Mouse (Mus musculus): ENCODE measurements around the gene Hist2h2ab. TPM values are rescaled to one million over a fixed set of nuclear protein-coding genes. Genes with fewer than 3 reads are reported as not detected.
"Not testable (repeated sequence)": the region's sequence is repeated elsewhere in the genome, so short reads cannot be mapped to it uniquely, and the experiment has no call there.

Hist2h2ab gene
- 6.0 and 6.9 TPM in 2 replicates for total RNA-seq (2015)
- 70.6 and 78.2 TPM in 2 replicates for total RNA-seq (2017)

GRCm38 (mm10) chr3:96219661-96220130 is at the start of gene Hist2h2ab, which contains the start of gene Bola1:
Hist2h2ab (plus strand) TSS chr3:96219865.
Bola1 (minus strand) TSS chr3:96219709.
- peak; percentile 59 for ATAC-seq (ENCODE audit: poor library complexity, severe bottlenecking)

GRCm38 (mm10) chr3:96170276-96170675 is 49.4 kb upstream of the Hist2h2ab start:
- no peak for ATAC-seq (ENCODE audit: poor library complexity, severe bottlenecking)

DNA sequence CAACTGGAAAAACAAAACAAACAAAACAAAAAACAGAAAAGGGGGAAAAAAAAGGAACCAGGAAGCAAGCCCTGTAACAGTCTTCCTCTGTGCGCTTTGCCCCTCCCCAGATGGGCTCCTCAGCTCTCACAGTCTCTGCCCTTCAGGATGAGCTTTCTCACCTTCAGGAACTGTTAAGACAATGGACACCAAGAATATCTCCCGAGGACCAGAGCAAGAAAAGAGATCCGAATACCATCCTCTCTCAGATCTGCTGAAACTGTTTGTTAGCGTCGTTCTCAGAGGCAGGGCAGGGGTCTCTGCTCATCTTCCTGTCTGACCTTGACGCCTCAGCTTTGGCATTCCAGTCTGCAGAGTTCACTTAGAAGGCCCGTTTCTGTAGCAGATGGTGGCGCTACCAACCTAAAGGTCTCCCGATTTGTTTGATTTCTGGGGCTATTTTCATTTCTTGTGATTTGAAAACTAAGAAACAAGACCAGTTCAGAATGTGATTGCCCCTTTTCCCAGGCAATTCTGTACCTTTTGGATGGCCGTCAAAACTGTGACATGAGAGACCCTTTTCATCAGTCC is 48.6 kb upstream of the Hist2h2ab start:
- no peak for ATAC-seq (ENCODE audit: poor library complexity, severe bottlenecking)

DNA sequence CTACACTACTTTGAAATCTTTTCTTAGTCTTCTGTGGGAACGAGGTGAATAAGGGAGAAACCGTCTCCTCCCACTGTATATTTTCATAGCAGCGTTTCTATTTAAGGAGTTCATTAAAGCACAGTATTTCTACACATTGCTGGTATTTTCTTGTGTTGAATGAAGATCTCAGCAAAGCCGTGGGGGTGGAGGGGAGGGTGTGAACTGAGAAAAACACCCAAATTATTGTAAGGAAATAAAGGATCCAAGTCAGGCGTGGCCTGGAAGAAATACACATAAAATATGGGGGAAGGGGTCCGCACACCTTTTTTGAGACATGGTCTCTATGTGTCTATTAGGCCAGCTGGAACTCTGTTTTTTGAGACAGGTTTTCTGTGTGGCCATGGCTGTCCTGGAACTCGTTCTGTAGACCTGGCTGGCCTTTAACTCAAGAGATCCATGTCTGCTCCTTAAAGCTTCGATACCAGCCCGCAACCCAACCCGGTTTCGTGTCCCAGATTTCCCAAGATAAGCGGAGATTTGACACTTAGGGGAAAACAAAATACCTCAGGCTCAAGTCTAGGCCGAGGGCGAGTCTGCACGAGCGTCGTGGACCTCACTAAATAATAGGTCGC is 48.0 kb upstream of the Hist2h2ab start:
- peak; percentile 4 for ATAC-seq (ENCODE audit: poor library complexity, severe bottlenecking)

DNA sequence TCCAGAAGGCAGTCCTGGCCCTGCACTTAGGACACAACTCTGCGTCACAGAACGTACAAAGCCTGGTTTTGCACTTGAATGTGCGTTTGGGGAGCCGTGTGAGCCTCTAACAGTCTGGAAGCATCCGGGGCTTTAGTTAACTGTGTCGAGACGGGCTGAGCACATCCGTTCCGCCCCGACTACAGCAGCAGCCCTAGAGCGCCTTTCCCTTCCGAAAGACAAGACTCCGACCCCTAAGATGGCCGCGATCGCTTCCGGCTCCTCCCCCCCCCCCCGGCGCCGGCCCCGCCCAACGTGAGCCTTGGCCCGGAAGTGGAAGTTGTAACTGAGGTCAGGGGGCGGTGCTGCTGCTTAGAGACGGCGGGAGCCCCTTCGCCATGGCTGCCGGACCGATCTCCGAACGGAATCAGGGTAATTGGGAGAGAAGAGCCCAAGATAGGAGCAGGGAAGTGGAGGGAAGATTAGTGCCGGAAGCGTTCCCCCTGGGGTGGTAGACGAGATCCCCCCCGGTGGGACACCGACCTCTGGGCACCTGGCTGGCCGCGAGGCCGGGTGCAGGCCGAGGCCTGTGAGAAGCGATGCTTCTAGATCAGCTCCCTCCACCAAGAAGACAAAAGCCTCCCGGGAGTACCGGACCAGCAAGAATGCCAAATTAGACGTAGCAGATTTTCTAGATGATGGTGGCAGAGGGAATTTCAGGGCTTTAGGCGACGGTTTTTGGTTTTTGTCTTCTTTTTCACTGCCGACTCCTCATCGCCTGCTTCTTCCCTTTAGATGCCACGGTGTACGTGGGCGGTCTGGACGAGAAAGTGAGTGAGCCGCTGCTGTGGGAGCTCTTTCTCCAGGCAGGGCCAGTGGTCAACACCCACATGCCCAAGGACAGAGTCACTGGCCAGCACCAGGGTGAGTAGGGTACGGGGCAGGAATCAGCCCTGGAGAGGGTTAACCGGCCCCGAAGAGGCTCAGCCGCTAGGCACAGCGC is 47.2 kb upstream of the Hist2h2ab start, which contains the start of gene Sf3b4:
Sf3b4 (plus strand) TSS at position 136 of the 982 bp plus-strand sequence.
- peak; percentile 96 for ATAC-seq (ENCODE audit: poor library complexity, severe bottlenecking)

- no peak for ATAC-seq (ENCODE audit: poor library complexity, severe bottlenecking)
Measured at GRCm38 (mm10) chr3:96173185-96173584, 46.5 kb upstream of the Hist2h2ab start.

DNA sequence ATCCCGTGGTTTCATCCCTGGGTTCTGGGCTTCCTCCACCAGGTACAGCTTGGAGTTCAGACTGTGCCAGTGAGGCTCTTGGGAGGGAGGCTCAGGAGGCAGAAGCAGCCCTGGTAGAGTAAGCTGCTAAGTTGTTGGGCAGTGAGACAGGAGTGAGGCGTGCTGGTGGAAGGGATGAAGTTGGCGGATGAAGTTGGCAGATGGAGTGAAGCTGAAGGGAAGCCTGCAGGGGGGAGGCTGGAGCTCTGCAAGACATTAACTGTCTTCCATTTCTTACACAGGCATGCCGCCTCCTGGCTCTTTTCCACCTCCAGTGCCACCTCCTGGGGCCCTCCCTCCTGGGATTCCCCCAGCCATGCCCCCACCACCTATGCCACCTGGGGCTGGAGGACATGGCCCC is 45.6 kb upstream of the Hist2h2ab start:
- not testable (repeated sequence) for ATAC-seq (ENCODE audit: poor library complexity, severe bottlenecking)

- ATAC-seq (ENCODE audit: poor library complexity, severe bottlenecking) = no peak
Measured at GRCm38 (mm10) chr3:96175251-96175650, 44.4 kb upstream of the Hist2h2ab start.

DNA sequence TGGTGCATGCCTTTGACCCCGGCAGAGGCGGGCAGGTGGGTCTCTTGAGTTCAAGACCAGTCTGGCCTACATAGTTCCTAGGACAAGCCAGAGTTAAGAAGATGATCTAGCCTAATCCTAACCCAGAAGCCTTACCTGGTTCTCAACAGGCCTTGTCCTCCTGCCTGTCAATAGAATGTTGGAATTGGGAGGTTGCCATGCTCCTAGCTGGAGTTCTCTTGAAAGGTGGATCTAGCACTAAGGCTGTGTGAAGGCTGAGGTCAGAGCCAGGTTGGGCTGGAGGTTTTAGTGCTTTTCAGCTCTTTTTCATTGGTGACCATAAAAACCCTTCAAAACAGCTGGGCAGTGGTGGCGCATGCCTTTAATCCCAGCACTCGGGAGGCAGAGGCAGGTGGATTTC is 41.2 kb upstream of the Hist2h2ab start:
- no peak for ATAC-seq (ENCODE audit: poor library complexity, severe bottlenecking)

DNA sequence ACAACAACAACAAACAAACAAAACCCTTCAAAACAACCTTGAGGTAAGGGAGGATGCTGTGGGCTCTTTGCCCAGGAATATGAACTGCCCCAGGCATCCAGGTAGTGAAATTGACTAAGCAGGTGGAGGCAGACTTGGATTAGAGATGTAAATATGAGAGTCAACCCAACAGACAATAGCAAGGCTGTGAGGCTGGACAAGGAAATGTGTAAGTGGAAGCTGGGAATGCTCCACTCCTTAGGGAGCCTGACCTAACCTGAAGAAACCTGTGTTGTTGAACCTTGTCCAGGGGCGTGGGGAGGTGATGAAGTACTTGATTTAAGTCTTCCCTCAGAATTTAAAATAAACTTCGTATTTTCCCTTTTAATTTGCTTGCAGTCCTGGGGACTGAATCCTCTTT is 40.8 kb upstream of the Hist2h2ab start:
- no peak for ATAC-seq (ENCODE audit: poor library complexity, severe bottlenecking)

GRCm38 (mm10) chr3:96179531-96179930 is 40.1 kb upstream of the Hist2h2ab start:
- ATAC-seq (ENCODE audit: poor library complexity, severe bottlenecking) = no peak

GRCm38 (mm10) chr3:96180727-96181477 is 38.8 kb upstream of the Hist2h2ab start, which contains the start of gene Sv2a:
Sv2a (plus strand) TSS chr3:96181151.
- ATAC-seq (ENCODE audit: poor library complexity, severe bottlenecking) = peak; percentile 69

DNA sequence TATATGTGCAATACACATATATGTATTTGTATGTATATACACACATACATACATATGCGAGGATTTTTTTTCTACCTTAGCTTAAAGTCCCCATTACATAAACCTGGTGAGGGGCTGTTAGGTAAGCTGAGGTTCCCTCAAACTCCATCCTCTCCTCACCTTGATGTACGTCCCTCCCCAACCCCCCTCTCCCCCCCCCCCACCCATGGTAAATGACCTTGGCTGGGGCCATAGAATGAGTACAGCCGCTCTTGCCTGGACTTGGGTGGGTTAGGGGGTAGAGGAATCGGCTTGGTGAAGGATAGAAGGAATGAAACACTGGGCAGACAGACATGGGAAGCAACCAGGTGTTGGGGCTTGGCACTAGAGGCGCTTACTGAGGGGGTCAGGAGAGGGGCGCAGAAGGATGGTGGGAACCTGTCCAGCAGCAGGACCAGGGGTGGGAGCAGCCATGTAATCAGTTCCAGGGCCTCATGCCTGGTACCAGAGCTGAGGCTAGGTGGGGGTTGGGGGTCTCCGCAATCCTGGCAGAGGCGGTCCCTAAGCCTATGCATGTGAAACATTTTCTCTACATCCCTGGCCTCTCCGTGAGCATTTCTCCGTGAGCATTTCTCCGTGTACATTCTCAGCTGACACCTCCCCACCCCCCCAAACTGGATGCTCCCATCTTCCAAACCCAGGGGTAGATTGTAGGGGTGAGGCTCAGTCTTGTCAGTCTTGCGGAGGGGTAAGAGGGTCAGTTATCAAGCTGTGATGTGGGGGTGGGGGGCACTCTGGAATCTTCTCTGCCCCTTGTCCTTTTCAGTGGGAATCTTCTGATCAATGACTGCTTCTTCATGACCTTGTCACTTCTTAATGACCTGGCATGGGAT is 37.9 kb upstream of the Hist2h2ab start:
- ATAC-seq (ENCODE audit: poor library complexity, severe bottlenecking) = no peak

GRCm38 (mm10) chr3:96182382-96182776 is 37.3 kb upstream of the Hist2h2ab start:
- ATAC-seq (ENCODE audit: poor library complexity, severe bottlenecking) = no peak

DNA sequence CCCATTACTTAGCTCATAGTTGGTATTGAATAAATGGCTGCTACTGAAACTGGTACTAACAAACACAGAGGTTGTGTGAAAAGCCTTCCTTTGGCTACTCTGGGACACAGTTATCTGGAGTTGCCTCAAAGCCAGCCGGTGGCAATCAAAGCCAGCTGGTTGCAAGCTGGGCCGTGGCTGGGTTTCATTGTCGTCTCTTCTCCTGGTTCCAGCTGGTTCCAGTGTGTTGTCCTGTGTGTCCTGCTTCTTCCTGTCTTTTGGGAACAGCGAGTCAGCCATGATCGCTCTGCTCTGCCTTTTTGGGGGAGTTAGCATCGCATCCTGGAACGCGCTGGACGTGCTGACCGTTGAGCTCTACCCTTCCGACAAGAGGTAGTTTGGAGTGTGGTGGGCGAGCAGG is 26.7 kb upstream of the Hist2h2ab start:
- no peak for ATAC-seq (ENCODE audit: poor library complexity, severe bottlenecking)

GRCm38 (mm10) chr3:96194966-96195365 is 24.7 kb upstream of the Hist2h2ab start:
- no peak for ATAC-seq (ENCODE audit: poor library complexity, severe bottlenecking)

- ATAC-seq (ENCODE audit: poor library complexity, severe bottlenecking) = no peak
Measured at GRCm38 (mm10) chr3:96195616-96196313, 23.9 kb upstream of the Hist2h2ab start.

- no peak for ATAC-seq (ENCODE audit: poor library complexity, severe bottlenecking)
Measured at GRCm38 (mm10) chr3:96196437-96197128, 23.1 kb upstream of the Hist2h2ab start.

All from megakaryocyte, adult 5-6 weeks (primary cell).